Mouse (Mus musculus) stomach, embryonic 15.5 days (tissue): ENCODE measurements around the gene Pes1. TPM values are rescaled to one million over a fixed set of nuclear protein-coding genes. Genes with fewer than 3 reads are reported as not detected.
A peak's percentile ranks its signal among the peaks of the same experiment; 100 is the strongest.

ENCODE experiments used
- ATAC-seq: fragments of 200-750 bp; cut with Nextera tagmentation; 2 replicates; pipeline ENCODE4 v1.8.0; 2017; ENCODE audit warnings: low read depth, moderate number of reproducible peaks, moderate TSS enrichment; ENCODE audit not compliant: insufficient read depth, low FRiP score
- H3K27ac ChIP-seq: fragments of 300-500 bp; sonication (generic); 2 replicates; pipeline ENCODE4 v1.5.1; 2015; ENCODE audit warnings: mild to moderate bottlenecking, inconsistent platforms
- H3K27me3 ChIP-seq: fragments of 300-500 bp; sonication (generic); replicated peaks from 2 replicates; pipeline ENCODE4 v1.6.1; 2015; ENCODE audit warnings: inconsistent platforms
- H3K36me3 ChIP-seq: fragments of 300-500 bp; sonication (generic); 2 replicates; pipeline ENCODE4 v1.6.1; 2015; ENCODE audit warnings: inconsistent platforms
- H3K4me1 ChIP-seq: fragments of 300-500 bp; sonication (generic); 2 replicates; pipeline ENCODE4 v1.6.1; 2015; ENCODE audit warnings: inconsistent platforms
- H3K4me2 ChIP-seq: fragments of 300-500 bp; sonication (generic); 2 replicates; pipeline ENCODE4 v1.6.1; 2015; ENCODE audit warnings: mild to moderate bottlenecking, inconsistent platforms
- H3K4me3 ChIP-seq: fragments of 300-500 bp; sonication (generic); replicated peaks from 2 replicates; pipeline ENCODE4 v1.5.1; 2015; ENCODE audit warnings: inconsistent platforms
- H3K9ac ChIP-seq: fragments of 300-500 bp; sonication (generic); 2 replicates; pipeline ENCODE4 v1.6.1; 2015; ENCODE audit warnings: inconsistent platforms
- H3K9me3 ChIP-seq: fragments of 300-500 bp; sonication (generic); 2 replicates; pipeline ENCODE4 v1.6.1; 2016; ENCODE audit warnings: inconsistent platforms
- WGBS: fragments of 180-500 bp; shearing (Covaris S2); methylation state at CpG from one replicate; pipeline ENCODE4 v1.1.7; 2015; 5-methylcytosine and 5-hydroxymethylcytosine counted together
- polyA plus RNA-seq: library from polyadenylated mRNA; unstranded; fragments of >200 nt; fragmentation: Nextera tagmentation; extraction: Ambion mirVana; gene quantifications from 2 replicates; pipeline ENCODE4 v1.2.1, GENCODE M21; 2015

The Pes1 gene
- polyA plus RNA-seq, 1 experiment from 2014 or later = 75.6 TPM

- no peaks in the 10 kb centered on the region for H3K27me3 ChIP-seq
- no peak overlapping the region for H3K4me3 ChIP-seq
- no peak overlapping the region for H3K9ac ChIP-seq
- H3K9me3 ChIP-seq = no peaks in the 10 kb centered on the region
- H3K4me2 ChIP-seq = no peak overlapping the region
- H3K27ac ChIP-seq = no peak overlapping the region
- H3K4me1 ChIP-seq = peaks cover 5% of the 10 kb centered on the region
- WGBS = 81% methylated on average over 3 of the region's 3 CpGs
- no peak for ATAC-seq
- peaks cover 53% of the 10 kb centered on the region for H3K36me3 ChIP-seq
These were observed 6.1 kb downstream of the Pes1 start for GRCm38 (mm10) chr11:3969837-3970236.

- no peak overlapping the region for H3K9ac ChIP-seq
- no peak overlapping the region for H3K27ac ChIP-seq
- peaks cover 53% of the 10 kb centered on the region for H3K36me3 ChIP-seq
- no peak overlapping the region for H3K4me2 ChIP-seq
- H3K4me3 ChIP-seq = no peak overlapping the region
- H3K27me3 ChIP-seq = no peaks in the 10 kb centered on the region
- no peak for ATAC-seq
- 0 out of 2 replicates have a peak, but pooled peaks cover 3% of the 10 kb centered on the region for H3K4me1 ChIP-seq
- H3K9me3 ChIP-seq = no peaks in the 10 kb centered on the region
- WGBS = 93% methylated on average over 7 of the region's 7 CpGs
These were observed 6.6 kb downstream of the Pes1 start for GRCm38 (mm10) chr11:3970361-3970760.

- no peak overlapping the region for H3K27ac ChIP-seq
- 94% methylated on average over 7 of the region's 7 CpGs for WGBS
- no peaks in the 10 kb centered on the region for H3K27me3 ChIP-seq
- peaks cover 73% of the 10 kb centered on the region for H3K36me3 ChIP-seq
- no peak overlapping the region for H3K4me3 ChIP-seq
- no peak overlapping the region for H3K4me2 ChIP-seq
- no peaks in the 10 kb centered on the region for H3K9me3 ChIP-seq
- H3K4me1 ChIP-seq = no peaks in the 10 kb centered on the region
- H3K9ac ChIP-seq = no peak overlapping the region
- no peak for ATAC-seq
These were observed 9.3 kb downstream of the Pes1 start for GRCm38 (mm10) chr11:3973081-3973480.

- Histone ChIP-seq H3K27ac (no peak overlapping the region), H3K36me3 (peaks cover 78% of the 10 kb centered on the region), H3K4me1 (no peaks in the 10 kb centered on the region), H3K9me3 (no peaks in the 10 kb centered on the region), H3K9ac (no peak overlapping the region), H3K27me3 (no peaks in the 10 kb centered on the region), H3K4me2 (no peak overlapping the region), H3K4me3 (no peak overlapping the region)
- WGBS = 91% methylated on average over 3 of the region's 3 CpGs
- no peak for ATAC-seq
These were observed 10.5 kb downstream of the Pes1 start for GRCm38 (mm10) chr11:3974311-3974710.

- WGBS = 92% methylated on average over 6 of the region's 6 CpGs
- Histone ChIP-seq H3K4me3 (no peak within 1 kb of the TSS), H3K9me3 (no peaks in the 10 kb centered on the region), H3K27me3 (no peaks in the 10 kb centered on the region), H3K27ac (no peak within 1 kb of the TSS), H3K9ac (no peak within 1 kb of the TSS), H3K4me2 (no peak within 1 kb of the TSS), H3K36me3 (peaks cover 60% of the 10 kb centered on the region), H3K4me1 (no peaks in the 10 kb centered on the region)
- no peak for ATAC-seq
These were observed 12.9 kb downstream of the Pes1 start, which contains the start of gene 4930556J24Rik for GRCm38 (mm10) chr11:3976678-3977077. Gene 4930556J24Rik, minus strand, starts transcription at chr11:3976778.

GRCm38 (mm10) chr11:3978421-3978820 lies 14.6 kb downstream of the Pes1 start:
- peaks cover 42% of the 10 kb centered on the region for H3K36me3 ChIP-seq

GRCm38 (mm10) chr11:3981536-3981935 lies 17.8 kb downstream of the Pes1 start:
- Histone ChIP-seq H3K4me3 (no peak overlapping the region), H3K9ac (no peak overlapping the region), H3K36me3 (peaks cover 25% of the 10 kb centered on the region), H3K4me1 (peaks cover 4% of the 10 kb centered on the region), H3K27ac (no peak overlapping the region), H3K27me3 (0 out of 2 replicates have a peak, but pooled peaks cover 13% of the 10 kb centered on the region), H3K4me2 (no peak overlapping the region), H3K9me3 (no peaks in the 10 kb centered on the region)
- no peak for ATAC-seq
- 71% methylated on average over 6 of the region's 6 CpGs for WGBS

More at GRCm38 (mm10) chr11:3978421-3978820, 14.6 kb downstream of the Pes1 start:
- Histone ChIP-seq H3K9ac (no peak overlapping the region), H3K4me1 (no peaks in the 10 kb centered on the region; the same call in 1 of the 2 replicates), H3K27ac (no peak overlapping the region), H3K27me3 (0 out of 2 replicates have a peak, but pooled peaks cover 4% of the 10 kb centered on the region), H3K4me3 (no peak overlapping the region), H3K4me2 (no peak overlapping the region), H3K9me3 (no peaks in the 10 kb centered on the region)
- 92% methylated on average over 5 of the region's 5 CpGs for WGBS
- no peak for ATAC-seq

GRCm38 (mm10) chr11:3982275-3983209 lies 18.8 kb downstream of the Pes1 start:
- H3K36me3 ChIP-seq = peaks cover 17% of the 10 kb centered on the region
- no peak for ATAC-seq
- peak overlapping the region; percentile 45 for H3K4me3 ChIP-seq
- peak overlapping the region; percentile 54 for H3K4me2 ChIP-seq
- no peaks in the 10 kb centered on the region for H3K9me3 ChIP-seq
- no peak overlapping the region for H3K9ac ChIP-seq
- peaks cover 4% of the 10 kb centered on the region for H3K4me1 ChIP-seq
- WGBS = 60% methylated on average over 7 of the region's 7 CpGs
- H3K27me3 ChIP-seq = 0 out of 2 replicates have a peak, but pooled peaks cover 13% of the 10 kb centered on the region
- peak overlapping the region; percentile 75 for H3K27ac ChIP-seq

- Histone ChIP-seq H3K4me1 (peaks cover 4% of the 10 kb centered on the region), H3K4me2 (peak within 1 kb of the TSS; percentile 54), H3K27ac (peak within 1 kb of the TSS; percentile 85), H3K36me3 (peaks cover 10% of the 10 kb centered on the region), H3K4me3 (peak within 1 kb of the TSS; percentile 45), H3K9me3 (no peaks in the 10 kb centered on the region), H3K9ac (peak within 1 kb of the TSS; percentile 29; the same call in 1 of the 2 replicates), H3K27me3 (0 out of 2 replicates have a peak, but pooled peaks cover 13% of the 10 kb centered on the region)
- under 1% methylated on average over 34 of the region's 37 CpGs for WGBS
- ATAC-seq = peak; percentile 86
These were observed 19.6 kb downstream of the Pes1 start, which contains the start of gene Gal3st1 for GRCm38 (mm10) chr11:3983291-3983862. Gene Gal3st1, plus strand, starts transcription at chr11:3983636.

GRCm38 (mm10) chr11:3983863-3984745 lies 20.3 kb downstream of the Pes1 start:
- Histone ChIP-seq H3K9ac (peak overlapping the region; percentile 29; the same call in 1 of the 2 replicates), H3K27me3 (0 out of 2 replicates have a peak, but pooled peaks cover 13% of the 10 kb centered on the region), H3K9me3 (no peaks in the 10 kb centered on the region), H3K4me2 (peak overlapping the region; percentile 54), H3K36me3 (peaks cover 6% of the 10 kb centered on the region; the same call in 1 of the 2 replicates), H3K4me1 (peaks cover 4% of the 10 kb centered on the region), H3K27ac (peak overlapping the region; percentile 85), H3K4me3 (peak overlapping the region; percentile 45)
- ATAC-seq = peak; percentile 73
- 11% methylated on average over 15 of the region's 15 CpGs for WGBS

GRCm38 (mm10) chr11:3989748-3990147 lies 26.0 kb downstream of the Pes1 start:
- 66% methylated on average over 3 of the region's 3 CpGs for WGBS
- ATAC-seq = no peak

More at GRCm38 (mm10) chr11:3989748-3990147, 26.0 kb downstream of the Pes1 start:
- Histone ChIP-seq H3K9ac (no peak overlapping the region), H3K36me3 (no peaks in the 10 kb centered on the region), H3K4me3 (no peak overlapping the region), H3K27me3 (no peaks in the 10 kb centered on the region), H3K27ac (no peak overlapping the region), H3K9me3 (no peaks in the 10 kb centered on the region), H3K4me1 (no peaks in the 10 kb centered on the region), H3K4me2 (no peak overlapping the region)
